Mouse (Mus musculus) gastrocnemius, adult 8-10 months (tissue): ENCODE data around the gene Gm11549. TPM values are rescaled to one million over a fixed set of nuclear protein-coding genes. Genes with fewer than 3 reads are reported as not detected.

Experiments used
- DNase-seq, 2 experiments: peaks; one replicate each; pipeline ENCODE4 v3.0.0; 2022; ENCODE audit warnings: low spot score in 2 of 2
- total RNA-seq, 4 experiments: library from RNA; stranded (reverse); gene quantifications; 2 replicates each; pipeline ENCODE4 v1.2.4; 2022

The Gm11549 gene
- total RNA-seq, 4 experiments from 2014 or later: not detected

GRCm38 (mm10) chr3:36516196-36516595 is 5.4 kb downstream of the Gm11549 start:
- no peak for DNase-seq

DNA sequence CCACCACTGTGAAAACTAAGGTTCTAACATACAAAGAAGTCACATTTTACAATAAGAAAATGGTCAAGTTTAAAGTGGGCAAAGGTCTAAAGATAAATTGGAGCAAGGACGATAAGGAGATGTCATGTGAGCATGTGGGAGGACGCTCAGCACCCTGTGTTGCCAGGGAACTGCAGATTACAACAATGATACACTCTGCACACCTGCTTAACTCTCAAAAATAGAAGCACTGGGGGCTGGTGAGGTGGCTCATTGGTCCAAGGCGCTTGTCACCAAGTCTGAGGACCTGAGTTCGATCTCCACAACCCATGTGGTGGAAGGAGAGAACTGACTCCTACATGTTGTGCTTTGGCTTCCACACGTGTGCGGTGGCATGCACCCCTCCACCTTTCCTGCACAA is 10.1 kb downstream of the Gm11549 start:
- DNase-seq: no peak

DNA sequence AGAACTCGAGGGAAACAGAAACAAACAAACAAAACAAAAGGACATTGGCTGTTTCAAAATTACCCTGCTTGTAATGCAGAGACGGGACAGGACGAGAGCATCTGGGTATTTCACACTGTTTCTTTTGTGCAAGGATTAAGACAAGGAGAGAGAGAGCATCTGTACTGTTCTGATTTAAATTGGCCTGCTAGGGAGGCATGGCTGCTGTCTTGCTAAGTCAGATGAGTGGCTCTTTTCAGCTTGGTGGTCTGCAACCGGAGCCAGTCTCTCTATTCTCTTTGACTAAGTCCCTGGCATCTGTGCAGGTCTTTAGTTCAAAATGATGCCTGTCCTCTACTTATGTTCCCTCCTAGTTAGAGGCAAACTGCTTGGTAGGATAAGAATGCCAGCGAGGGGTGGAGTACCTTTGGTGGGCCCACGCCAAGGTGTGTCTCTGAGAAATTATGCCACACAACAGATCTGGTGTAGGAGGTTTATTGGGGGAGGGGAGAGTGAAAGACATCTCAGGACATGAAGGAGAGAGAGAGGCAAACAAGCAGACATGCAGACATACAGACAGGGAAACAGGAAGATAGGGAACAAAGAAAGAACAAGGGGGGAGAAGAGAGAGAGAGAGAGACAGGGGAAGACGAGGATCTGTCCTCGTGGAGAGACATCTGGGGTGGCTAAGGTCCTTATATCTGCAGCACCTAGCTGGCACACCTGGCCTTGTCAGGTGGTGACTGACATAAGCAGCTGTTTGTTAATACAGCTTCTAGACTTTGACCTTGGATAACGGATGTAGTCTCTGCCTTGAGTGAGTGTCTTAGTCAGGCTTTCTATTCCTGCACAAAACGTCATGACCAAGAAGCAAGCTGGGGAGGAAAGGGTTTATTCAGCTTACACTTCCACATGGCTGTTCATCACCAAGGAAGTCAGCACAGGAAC is 15.5 kb downstream of the Gm11549 start:
- no peak for DNase-seq

DNA sequence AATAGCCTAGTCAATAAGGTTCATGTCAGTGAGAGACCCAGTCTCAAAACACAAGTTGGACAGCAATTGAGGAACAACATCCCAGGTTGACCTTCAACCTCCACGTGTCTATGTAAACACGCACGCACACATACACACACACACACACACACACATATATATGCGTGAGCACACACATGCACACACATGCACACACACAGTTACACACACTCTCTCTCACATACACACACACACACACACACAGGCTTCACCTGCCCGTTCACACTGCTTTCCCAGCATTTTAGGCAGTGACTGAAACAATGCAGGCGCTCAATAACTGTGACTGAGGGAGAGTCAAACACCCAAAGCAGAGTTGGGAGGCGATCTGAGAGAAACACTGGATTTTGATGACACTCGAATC is 16.3 kb downstream of the Gm11549 start:
- DNase-seq: no peak

GRCm38 (mm10) chr3:36501546-36501945 is 20.1 kb downstream of the Gm11549 start:
- DNase-seq: no peak

- no peak for DNase-seq
Measured at GRCm38 (mm10) chr3:36500976-36501375, 20.6 kb downstream of the Gm11549 start.

- DNase-seq: no peak
Measured at GRCm38 (mm10) chr3:36499418-36499817, 22.2 kb downstream of the Gm11549 start.

DNA sequence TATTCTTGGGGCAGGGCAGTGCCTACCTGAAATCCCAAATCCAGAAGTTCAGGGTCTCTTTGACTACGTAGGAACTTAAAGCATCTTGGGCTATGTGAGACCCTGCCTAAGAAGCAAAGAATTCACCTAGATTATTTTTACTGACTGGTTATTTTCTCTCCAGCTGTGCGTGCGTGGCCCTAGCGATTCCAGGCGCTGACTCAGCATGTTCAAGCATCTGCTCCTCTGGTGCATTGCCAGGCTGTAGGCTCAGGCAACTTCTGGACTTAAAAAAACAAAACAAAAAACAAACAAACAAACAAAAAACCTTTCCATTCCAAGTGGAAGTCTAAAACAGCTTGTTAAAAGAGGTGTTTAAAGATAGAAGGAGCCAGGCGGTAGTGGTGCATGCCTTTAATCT is 23.4 kb downstream of the Gm11549 start:
- DNase-seq: no peak

DNA sequence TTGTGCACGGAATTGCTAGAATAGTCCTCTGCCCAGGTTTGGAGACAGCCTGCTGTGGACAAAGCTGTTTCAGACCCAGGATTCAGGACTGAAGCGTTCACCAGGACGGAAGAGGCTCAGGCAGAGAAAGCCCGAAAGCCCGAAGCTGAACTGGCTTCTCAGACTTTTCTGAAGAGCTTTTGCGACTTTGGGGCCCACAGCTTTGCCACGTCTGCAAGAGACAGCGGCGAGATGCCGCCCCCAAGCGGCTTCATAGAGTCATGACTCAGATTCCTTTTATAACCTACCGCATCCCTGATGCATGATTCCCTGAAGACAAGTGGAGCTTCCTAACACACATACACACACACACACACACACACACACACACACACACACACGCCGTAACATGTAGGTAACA is 24.9 kb downstream of the Gm11549 start:
- DNase-seq: peak; percentile 22 to 24

GRCm38 (mm10) chr3:36496273-36496672 is 25.3 kb downstream of the Gm11549 start:
- DNase-seq: no peak

DNA sequence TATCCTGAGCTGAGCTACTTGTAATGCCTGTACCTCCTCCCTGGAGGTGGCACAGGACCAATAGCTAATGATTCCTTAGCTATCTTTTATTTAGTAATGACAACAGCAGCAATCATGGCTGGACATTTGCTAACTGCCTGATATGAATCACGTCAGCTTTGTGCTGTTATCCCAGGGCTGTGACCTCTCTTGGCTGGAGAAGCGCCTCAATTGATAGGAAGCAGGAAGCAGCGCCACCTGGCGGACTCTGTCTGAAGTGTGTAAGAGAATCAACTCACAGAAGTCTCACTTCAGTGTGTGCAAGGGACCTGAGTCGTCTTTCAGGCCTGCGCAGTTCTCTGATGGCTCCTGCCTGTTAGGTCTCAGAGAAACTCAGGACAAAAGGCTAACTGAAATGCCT is 26.2 kb downstream of the Gm11549 start:
- DNase-seq: peak; percentile 84 to 85

DNA sequence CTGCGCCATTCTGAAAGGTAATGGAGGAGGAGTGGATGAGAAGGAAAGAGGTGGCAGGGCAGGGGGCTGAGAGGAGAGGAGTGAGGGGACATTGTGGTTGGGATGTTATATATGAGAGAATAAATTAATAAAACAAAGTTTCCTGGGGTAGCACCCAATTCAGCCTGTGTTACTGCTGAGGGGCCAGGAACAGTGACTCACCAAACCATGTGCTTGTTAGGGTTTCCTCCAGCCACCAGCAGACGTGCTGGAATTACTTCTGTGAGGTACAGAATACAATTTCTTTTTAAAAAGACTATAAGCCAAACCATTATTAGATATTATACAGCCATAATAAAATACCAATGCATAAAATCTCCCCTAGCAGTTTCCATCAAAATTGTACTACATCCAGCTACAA is 27.0 kb downstream of the Gm11549 start:
- DNase-seq: no peak

DNA sequence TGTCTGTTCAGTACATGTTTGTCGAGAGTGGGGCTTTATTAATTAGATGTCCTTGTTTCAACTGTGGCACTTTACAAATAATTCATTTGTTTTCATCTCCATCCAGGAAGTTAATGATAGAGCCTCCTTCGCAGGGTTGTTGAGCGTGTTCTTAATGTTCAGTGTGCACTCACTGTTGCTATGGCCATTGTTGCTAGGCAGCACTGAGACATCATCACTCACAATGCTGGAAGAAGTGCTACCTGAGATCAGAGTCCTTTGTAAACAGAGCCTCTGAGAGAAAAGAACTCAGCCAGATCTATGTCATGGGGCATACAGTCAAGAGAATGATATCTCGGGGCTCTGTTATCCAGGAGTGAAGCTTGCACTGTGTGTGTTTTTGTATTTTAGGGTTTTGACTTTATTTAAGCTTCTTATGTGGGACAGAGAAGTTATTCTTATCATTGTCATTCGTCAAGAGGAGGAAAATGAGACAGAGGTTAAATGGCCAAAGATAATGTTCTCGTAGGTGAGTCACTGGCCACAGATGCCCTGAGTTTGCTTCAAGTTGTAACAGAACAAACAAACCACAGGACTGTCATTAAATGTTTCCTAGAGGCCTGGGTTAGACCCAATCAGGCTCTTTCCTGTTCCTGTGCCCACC is 27.9 kb downstream of the Gm11549 start:
- no peak for DNase-seq

GRCm38 (mm10) chr3:36492716-36493391 is 28.8 kb downstream of the Gm11549 start:
- DNase-seq: no peak

- DNase-seq: no peak
Measured at GRCm38 (mm10) chr3:36491535-36491934, 30.1 kb downstream of the Gm11549 start.

DNA sequence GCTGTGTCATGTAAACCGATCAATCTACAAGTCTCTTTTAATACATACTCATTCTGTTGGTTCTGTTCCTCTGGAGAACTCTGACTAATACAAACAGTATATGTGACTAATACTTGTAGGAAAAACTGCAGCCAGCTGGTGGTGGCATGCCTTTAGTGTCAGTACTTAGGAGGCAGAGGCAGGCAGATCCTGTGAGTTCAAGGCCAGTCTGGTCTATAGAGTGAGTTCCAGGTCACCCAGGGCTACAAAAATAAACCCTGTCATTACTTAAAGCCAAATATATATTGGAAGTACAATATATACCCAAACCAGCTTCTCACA is 32.1 kb downstream of the Gm11549 start:
- DNase-seq: no peak

- no peak for DNase-seq
Measured at GRCm38 (mm10) chr3:36488899-36489589, 32.6 kb downstream of the Gm11549 start.

GRCm38 (mm10) chr3:36488367-36488766 is 33.2 kb downstream of the Gm11549 start:
- no peak for DNase-seq

- DNase-seq: no peak
Measured at GRCm38 (mm10) chr3:36486881-36487280, 34.7 kb downstream of the Gm11549 start.

DNA sequence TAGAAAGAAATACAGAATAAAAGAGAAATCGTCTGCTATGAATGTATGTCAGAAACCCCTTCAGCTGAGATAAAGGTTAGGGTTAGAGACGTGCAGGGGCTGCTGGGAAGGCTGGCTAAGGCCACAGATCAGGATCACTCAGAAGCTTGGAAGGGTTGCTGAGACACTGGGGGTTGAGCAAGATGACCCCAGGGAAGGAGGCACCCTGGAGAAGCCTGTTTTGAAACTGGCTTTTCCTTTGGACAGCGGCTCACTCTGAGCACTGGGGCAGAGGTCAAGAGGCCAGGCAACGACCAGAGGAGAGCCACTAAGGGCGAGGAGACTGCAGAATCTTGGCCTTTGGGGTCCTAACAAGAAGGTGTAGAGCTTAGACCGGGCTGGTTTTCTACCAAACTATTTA is 35.4 kb downstream of the Gm11549 start:
- no peak for DNase-seq

- no peak for DNase-seq
Measured at GRCm38 (mm10) chr3:36484292-36484691, 37.3 kb downstream of the Gm11549 start.

DNA sequence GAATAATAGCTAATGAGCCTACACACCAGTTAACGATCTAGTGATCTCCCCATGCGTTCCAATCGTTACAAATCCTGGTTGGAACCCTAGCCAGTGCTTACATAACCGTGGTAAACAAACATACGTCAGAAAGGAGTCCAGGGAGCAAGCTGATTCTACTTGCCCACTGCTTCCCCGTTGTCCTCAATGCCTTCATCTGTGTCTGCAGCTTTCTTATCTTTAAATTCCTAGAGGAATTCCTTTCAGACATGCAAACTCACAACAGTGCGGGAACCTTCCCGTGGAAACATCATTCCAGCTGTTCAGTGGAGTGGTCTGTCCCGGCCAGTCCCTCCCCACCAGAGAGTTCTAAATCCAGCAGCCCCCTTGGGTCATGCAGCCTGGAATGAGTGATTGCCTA is 38.7 kb downstream of the Gm11549 start:
- DNase-seq: no peak
